Mouse (Mus musculus): Measurements from ENCODE around the gene Vwa7.

Vwa7 gene

DNA sequence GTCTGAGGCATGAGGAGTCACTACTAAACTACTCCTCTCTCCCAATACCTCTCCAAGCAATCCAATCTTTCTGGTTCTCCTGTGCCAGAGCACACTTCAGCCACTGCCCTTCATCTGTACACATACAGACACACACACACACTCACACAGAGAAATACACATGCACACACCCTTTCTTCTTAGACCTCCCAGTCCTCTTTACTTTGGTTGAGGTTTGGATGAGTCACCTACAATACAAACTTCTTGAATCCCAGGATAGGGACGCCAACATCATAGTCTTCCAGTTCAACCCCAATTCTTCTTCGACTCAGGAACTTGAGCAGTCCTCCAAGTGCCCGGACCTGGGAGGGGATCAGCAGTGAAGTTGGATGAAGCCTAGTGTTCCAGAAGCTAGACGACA, 27.4 kb downstream of the Vwa7 start:
- in situ Hi-C loops (cut with MseI, MboI), result no loop called here

DNA sequence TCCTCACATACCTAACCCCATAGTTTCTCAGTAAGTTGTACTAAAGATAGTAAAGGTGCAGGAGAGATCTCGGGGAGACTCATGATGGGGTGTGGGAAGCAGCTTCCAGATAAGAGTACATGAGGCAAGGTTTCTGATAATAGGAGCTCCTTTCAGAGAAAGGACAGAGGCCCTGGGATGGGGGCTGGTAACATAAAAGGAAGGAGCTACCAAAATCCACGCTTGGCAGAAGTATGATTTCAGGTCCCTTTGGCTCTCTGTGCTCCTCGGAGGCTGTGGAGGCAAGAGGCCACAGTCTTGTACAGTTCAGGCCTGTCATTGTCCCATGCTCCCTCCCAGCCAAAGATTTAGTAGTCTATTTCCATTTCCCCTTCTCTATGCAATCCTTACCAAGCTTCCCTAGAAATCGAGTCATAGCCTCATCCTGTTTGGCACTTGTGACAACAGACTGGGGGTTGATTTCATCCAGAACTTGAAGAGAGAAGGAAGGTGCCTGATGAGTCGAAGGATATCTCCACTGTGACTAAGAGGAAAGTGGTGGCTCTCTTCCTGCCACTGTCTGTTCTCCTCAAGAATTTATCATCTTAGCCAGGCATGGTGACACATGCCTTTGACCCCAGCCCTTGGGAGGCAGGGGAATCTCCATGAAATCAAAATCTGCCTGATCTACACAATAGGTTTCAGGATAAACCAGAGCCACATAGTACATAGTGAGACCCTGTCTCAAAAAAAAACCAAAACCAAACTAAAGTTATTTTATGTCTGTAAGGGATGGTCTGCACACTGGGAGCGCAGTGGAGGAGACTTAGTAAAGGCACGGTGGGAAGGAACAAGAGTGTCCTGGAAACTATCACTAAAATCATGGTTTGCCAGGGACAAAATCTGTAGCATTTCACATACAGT, 28.8 kb downstream of the Vwa7 start:
- in situ Hi-C loops (cut with MseI, MboI), result no loop called here

- in situ Hi-C loops (cut with MseI, MboI), result no loop called here
Measured at GRCm38 (mm10) chr17:35045807-35046680, 29.7 kb downstream of the Vwa7 start.

GRCm38 (mm10) chr17:35046681-35047455, 30.5 kb downstream of the Vwa7 start, which contains the start of gene Msh5:
TSS of gene Msh5 (minus strand) at chr17:35046745.
- in situ Hi-C loops (cut with MseI, MboI), result no loop called here

DNA sequence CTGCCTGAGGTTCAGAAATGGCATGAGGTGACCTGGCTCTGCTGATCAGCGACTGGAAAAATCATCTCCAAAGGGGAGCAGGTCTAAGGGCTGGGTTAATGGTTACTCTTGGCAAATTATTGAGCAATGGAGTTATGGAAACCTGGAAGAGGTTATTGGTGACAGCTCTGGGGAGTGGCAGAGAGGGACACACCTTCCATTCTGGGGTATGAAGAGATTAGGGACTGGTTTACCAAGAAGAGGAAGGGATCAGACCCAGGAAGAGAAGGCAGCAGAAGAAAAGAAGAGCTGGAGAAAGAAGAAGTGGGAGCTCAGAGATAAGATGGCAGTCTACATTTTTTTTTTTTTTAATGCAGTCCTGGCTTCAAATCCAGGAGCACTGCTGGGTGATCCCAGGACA, 31.3 kb downstream of the Vwa7 start:
- in situ Hi-C loops (cut with MseI, MboI), result no loop called here

DNA sequence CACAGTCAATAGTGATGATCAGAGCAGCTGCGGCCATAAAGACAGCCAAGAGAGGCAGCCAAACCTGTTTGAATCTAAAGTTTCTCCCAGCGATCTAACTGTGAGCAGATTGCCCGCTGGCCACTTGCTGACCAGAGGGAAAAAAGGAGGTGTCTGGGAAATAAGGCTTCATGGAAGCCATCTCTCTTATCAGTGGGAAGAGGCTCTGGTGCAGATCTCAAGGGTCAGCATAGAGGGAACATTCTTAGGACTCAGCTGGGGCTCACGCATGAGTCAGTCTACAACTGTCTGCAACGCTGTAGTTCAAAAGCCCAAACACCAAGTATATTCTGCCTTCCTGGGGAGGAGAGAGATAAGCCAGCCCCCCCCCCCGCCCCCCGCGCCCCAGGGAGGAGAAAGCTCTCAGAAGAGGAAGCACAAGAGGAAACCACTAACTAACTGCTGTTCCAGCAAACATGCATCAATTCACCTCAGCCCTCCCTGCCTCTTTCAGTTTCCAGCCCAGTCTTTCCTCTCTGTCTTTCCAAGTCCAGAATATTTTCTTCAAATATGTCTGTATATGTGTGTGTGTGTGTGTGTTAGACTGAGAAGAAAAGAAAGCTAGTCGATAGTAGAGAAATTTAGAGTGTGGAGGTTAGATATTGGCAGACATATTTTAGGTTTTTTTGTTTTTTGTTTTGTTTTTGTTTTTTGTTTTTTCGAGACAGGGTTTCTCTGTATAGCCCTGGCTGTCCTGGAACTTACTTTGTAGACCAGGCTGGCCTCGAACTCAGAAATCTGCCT, 32.0 kb downstream of the Vwa7 start:
- in situ Hi-C loops (cut with MseI, MboI), result no loop called here

- in situ Hi-C loops (cut with MseI, MboI), result no loop called here
Measured at GRCm38 (mm10) chr17:35048932-35049440, 32.6 kb downstream of the Vwa7 start.

DNA sequence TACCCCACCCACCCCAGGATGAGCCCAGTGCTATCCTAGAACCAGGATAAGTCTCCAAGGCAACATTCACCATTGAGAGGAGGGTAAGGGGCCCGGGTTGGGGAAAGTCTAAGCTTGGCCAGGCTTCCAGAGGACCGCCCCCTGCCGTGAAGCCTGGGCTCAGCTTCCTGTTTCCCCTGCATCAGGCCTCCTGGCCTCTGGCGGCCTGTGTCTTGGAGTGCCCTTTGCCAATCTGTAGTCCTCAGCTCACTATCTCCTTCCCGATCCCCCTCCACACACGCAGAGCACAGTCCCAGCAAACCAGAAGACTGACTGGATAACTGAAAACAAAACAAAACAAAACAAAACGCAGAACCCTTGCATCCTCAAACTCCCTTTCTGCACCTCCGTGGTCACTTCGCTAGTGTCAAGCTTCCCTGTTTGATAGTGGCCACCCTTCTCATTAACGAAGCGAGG, 33.2 kb downstream of the Vwa7 start, which contains the start of gene Clic1:
Gene Clic1 (plus strand): TSS at position 406 of the 456 bp plus-strand sequence.
- in situ Hi-C loops (cut with MseI, MboI), result no loop called here

- in situ Hi-C loops (cut with MseI, MboI), result no loop called here
Measured at GRCm38 (mm10) chr17:35050126-35050750, 33.9 kb downstream of the Vwa7 start.

DNA sequence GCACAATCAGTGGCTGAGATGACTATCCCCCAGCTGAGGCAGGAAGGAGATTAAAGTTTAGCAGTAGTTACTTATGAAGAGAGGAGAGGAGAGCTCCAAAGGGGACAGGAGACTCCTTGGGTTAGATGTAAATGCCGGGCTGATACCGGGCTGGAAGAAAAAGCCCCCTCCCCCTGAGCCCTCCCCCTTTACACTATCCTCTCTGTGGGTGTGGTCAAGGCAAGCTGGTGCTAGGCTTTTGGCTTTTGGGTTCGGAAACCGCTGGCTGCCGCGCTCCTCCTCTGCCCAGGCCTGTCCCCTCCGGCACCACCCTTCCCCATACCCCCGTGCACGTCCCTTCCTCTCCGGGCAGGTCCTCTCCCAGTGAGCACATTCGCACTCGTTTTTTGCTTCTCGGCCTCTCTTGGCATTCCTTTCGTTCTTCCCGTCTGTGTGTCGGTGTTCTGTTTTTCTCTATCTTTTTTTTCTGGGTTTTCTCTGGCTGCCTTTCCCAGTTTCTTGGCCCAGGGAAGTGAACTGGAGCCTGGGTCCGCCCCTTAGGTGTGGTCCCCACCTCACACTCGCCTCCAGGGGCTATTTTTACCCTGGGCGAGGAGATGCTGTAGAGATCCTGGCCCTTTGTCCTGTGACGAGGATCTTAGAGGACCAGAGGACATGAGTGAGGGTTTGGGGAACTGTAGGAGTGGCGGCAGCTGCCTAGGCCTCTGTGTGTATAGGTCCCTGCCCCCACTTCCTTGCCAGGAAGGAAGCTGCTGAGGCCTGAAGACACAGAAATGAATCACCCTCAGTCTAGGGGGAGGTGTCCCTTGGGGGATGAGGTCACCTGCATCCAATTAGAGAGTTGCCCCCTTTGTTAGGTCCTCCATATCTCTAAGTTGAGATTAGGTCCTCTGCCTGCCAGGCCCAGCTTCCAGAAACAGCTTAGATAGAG, 35.0 kb downstream of the Vwa7 start:
- in situ Hi-C loops (cut with MseI, MboI), result no loop called here

DNA sequence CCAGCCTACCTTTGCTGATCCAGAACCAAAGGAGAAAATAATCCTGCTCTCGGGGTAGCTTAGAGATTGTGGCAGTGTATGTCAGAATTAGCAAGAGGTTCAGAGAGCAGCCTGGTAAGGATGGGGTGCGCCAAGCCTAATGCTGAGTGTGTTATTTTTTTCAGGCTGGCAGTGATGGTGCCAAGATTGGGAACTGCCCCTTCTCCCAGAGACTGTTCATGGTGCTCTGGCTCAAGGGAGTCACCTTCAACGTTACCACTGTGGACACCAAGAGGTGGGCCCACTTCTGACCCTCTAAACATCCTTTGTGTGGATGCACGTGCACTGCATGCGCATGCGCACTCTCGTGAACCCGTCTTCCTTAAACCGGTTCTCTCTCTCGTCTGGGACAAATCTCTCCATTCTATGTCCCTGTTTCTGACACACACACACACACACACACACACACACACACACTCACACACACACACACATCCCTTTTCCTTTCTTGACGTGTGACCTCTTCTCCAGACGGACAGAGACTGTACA, 36.0 kb downstream of the Vwa7 start:
- in situ Hi-C loops (cut with MseI, MboI), result no loop called here

GRCm38 (mm10) chr17:35055691-35056495, 39.5 kb downstream of the Vwa7 start:
- in situ Hi-C loops (cut with MseI, MboI), result no loop called here

- in situ Hi-C loops (cut with MseI, MboI), result no loop called here
Measured at GRCm38 (mm10) chr17:35057090-35057489, 40.7 kb downstream of the Vwa7 start.

GRCm38 (mm10) chr17:35058316-35058715, 41.9 kb downstream of the Vwa7 start:
- in situ Hi-C loops (cut with MseI, MboI), result no loop called here

DNA sequence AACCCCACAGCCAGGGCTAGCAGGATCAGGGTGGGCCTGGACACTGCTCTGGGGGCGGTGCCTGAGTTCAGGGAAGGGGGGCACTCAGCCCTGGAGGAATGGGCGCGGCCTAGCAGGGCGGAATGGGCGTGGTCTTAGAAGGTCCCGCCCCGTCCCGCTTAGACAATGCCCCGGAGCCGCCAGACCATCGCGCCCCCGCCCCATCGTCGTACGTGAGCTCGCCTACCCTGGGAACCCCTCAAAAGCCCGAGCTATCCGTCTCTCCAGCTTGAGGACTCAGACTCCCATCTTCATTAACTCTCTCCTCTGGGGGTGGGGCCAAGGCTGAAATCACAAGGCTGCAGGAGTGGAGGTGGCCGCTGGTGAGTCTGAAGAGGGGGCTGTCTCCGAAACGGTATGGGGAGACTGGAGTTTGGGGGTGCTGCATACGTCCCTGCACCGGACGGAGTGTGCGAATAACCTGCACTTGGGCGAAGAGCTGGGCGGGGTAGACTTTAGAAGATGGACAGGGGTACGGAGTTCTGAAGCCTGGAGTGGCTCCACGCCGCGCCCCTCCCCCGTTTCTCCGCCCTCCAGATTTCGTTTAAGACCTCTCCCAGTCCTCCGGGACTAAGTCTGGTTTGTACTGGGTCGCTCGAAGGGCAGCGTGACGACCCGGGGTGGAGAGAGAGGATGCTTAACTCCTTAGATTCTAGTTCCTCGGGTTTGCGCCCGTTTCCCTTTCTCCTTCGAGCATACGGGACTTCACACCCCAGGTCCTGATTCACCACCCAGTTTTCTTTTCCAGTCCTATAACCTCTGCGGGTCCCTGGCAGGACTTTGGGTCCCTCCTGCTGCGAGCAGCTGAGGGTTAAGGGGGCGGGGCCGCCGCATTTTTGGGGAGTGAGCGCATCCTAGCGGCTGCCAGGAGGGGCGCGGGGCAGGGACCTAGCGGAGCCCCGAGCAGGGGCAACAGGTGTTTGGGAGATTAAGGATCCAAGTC, 42.8 kb downstream of the Vwa7 start, which contains the start of gene Ddah2:
Gene Ddah2 (plus strand): TSS at position 125 of the 982 bp plus-strand sequence.
- in situ Hi-C loops (cut with MseI, MboI), result no loop called here

- in situ Hi-C loops (cut with MseI, MboI), result no loop called here
Measured at GRCm38 (mm10) chr17:35060071-35060470, 43.7 kb downstream of the Vwa7 start.

Measured in mouse trophoblast stem cell (cell line).